Mouse (Mus musculus) forebrain, postnatal 0 days (tissue): Measurements from ENCODE around the gene Fgf12. TPM values are rescaled to one million over a fixed set of nuclear protein-coding genes. Genes with fewer than 3 reads are reported as not detected.
A peak's percentile ranks its signal among the peaks of the same experiment; 100 is the strongest.

Source experiments
- ATAC-seq: fragments of 200-750 bp; cut with Nextera tagmentation; 2 replicates; pipeline ENCODE4 v1.8.0; 2017; ENCODE audit warnings: mild to moderate bottlenecking, moderate library complexity
- DNase-seq: peaks from one replicate; pipeline ENCODE4 v3.0.0-alpha.2; 2015
- H3K27ac ChIP-seq: fragments of 300-500 bp; sonication (generic); 2 replicates; pipeline ENCODE4 v1.5.1; 2014; ENCODE audit warnings: low read depth, mild to moderate bottlenecking, antibody characterized with exemption, low read length, moderate library complexity, mixed read lengths
- H3K27me3 ChIP-seq: fragments of 300-500 bp; sonication (generic); 2 replicates; pipeline ENCODE4 v1.6.1; 2014; ENCODE audit warnings: mild to moderate bottlenecking, low read length, mixed read lengths; ENCODE audit not compliant: insufficient read depth
- H3K36me3 ChIP-seq: fragments of 300-500 bp; sonication (generic); 2 replicates; pipeline ENCODE4 v1.6.1; 2014; ENCODE audit warnings: mild to moderate bottlenecking, moderate library complexity; ENCODE audit not compliant: insufficient read depth
- H3K4me1 ChIP-seq: fragments of 300-500 bp; sonication (generic); 2 replicates; pipeline ENCODE4 v1.6.1; 2014; ENCODE audit warnings: antibody characterized with exemption; ENCODE audit not compliant: insufficient read depth
- H3K4me2 ChIP-seq: fragments of 300-500 bp; sonication (generic); 2 replicates; pipeline ENCODE4 v1.6.1; 2014; ENCODE audit warnings: low read depth, mild to moderate bottlenecking, moderate library complexity
- H3K4me3 ChIP-seq: fragments of 300-500 bp; sonication (generic); 2 replicates; pipeline ENCODE4 v1.5.1; 2014; ENCODE audit warnings: low read depth, low read length, mixed read lengths
- H3K9ac ChIP-seq: fragments of 300-500 bp; sonication (generic); 2 replicates; pipeline ENCODE4 v1.6.1; 2014; ENCODE audit warnings: mild to moderate bottlenecking
- H3K9me3 ChIP-seq: fragments of 300-500 bp; sonication (generic); 2 replicates; pipeline ENCODE4 v1.6.1; 2016; ENCODE audit warnings: low read length
- CTCF ChIP-seq: sonication (generic); IDR thresholded peaks from 2 replicates; pipeline ENCODE4 v1.5.1; 2016; ENCODE audit warnings: antibody characterized with exemption, control low read depth, low read depth
- WGBS: fragments of 180-500 bp; shearing (Covaris S2); extraction: QIAGEN DNeasy Blood & Tissue Kit; methylation state at CpG from one replicate; pipeline ENCODE4 v1.1.7; 2014; 5-methylcytosine and 5-hydroxymethylcytosine counted together
- polyA plus RNA-seq: library from polyadenylated mRNA; unstranded; fragments of >200 nt; fragmentation: Nextera tagmentation; extraction: Ambion mirVana; gene quantifications from 2 replicates; pipeline ENCODE4 v1.2.1, GENCODE M21; 2015
- total RNA-seq: library from RNA; depleted of rRNA; stranded (reverse); fragments of >200 nt; gene quantifications from 2 replicates; pipeline ENCODE4 v1.2.3, GENCODE M21; 2014

Gene Fgf12
- total and polyA plus RNA-seq, 2 experiments from 2014 or later, result 50.1 to 57.4 TPM

DNA sequence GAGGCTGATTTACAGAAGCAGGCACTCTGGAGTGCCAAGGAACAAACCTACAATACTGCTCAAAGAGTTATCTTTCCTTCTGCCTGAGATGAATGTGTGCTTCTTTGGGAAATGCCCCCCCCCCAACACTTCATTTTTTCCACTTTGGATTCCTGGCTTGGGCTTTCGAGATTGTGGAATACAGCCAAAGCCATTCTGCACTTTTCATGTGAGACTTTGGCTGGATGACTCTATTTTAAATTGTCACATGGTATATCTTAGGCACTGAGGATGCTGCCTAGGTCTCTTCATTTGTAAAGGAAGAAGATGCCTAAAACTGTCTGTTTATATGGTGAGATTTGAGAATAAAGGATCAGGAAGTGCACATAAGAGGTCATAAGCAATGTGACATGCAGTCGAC is 402.2 kb downstream of the Fgf12 start:
- WGBS, result 54% methylated on average over 2 of the region's 2 CpGs
- H3K4me3 ChIP-seq, result no peak overlapping the region
- H3K9ac ChIP-seq, result no peak overlapping the region
- no peaks in the 10 kb centered on the region for H3K27me3 ChIP-seq
- ATAC-seq (peak; percentile 29; the same call in 1 of the 2 replicates), DNase-seq (peak; percentile 57)
- H3K4me2 ChIP-seq, result no peak overlapping the region
- H3K27ac ChIP-seq, result no peak overlapping the region
- no peak for TF ChIP-seq CTCF
- no peaks in the 10 kb centered on the region for H3K36me3 ChIP-seq
- H3K9me3 ChIP-seq, result no peaks in the 10 kb centered on the region
- H3K4me1 ChIP-seq, result no peaks in the 10 kb centered on the region

DNA sequence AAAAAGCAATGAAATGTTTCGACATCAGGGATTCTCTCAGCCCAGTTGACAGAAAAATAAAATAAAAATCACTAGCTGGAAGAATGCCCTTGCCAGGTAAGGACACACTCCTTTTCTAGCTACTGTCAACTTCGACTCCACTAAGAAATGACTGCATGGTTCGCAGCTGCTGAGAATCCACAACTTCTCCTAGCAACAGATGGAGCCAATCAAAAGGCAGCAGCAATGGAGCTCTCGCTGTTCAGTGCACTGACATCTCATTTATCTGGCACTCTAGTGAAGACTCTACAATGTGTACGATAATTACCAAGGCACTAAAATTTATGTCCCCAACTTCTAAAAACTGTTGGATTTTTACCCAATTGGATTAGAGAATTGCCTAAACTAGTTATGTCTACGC is 407.5 kb downstream of the Fgf12 start:
- WGBS, result 46% methylated on average over 6 of the region's 6 CpGs
- Histone ChIP-seq H3K4me1 (no peaks in the 10 kb centered on the region), H3K4me2 (no peak overlapping the region), H3K9ac (no peak overlapping the region), H3K27ac (no peak overlapping the region), H3K36me3 (no peaks in the 10 kb centered on the region), H3K9me3 (no peaks in the 10 kb centered on the region), H3K27me3 (no peaks in the 10 kb centered on the region), H3K4me3 (no peak overlapping the region)
- TF ChIP-seq CTCF, result no peak
- DNase-seq, result peak; percentile 73
- peak; percentile 95 for ATAC-seq

DNA sequence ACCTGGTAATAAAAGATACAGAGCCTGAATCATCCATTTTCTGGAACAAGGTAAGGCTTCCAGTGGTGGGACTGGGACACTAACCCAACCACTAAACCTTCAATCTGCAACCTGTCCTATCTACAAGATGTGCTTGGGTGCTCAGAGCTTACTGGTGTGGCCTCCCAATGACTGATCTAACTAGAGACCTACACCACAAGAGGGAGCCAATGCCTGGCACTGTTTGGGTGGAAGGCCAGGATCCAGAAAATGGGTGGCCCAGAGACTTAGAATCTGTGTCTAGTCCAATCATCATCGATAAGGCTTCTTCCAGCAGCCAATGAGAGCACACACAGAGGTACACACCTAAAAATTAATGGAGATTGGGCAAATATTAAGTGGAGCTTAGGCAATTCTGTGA is 414.9 kb downstream of the Fgf12 start:
- DNase-seq, result no peak
- no peak overlapping the region for H3K4me2 ChIP-seq
- H3K4me3 ChIP-seq, result no peak overlapping the region
- no peaks in the 10 kb centered on the region for H3K36me3 ChIP-seq
- H3K27ac ChIP-seq, result no peak overlapping the region
- 81% methylated on average over 1 of the region's 1 CpGs for WGBS
- no peaks in the 10 kb centered on the region for H3K27me3 ChIP-seq
- TF ChIP-seq CTCF, result no peak
- H3K4me1 ChIP-seq, result no peaks in the 10 kb centered on the region
- ATAC-seq, result no peak
- H3K9me3 ChIP-seq, result no peaks in the 10 kb centered on the region
- no peak overlapping the region for H3K9ac ChIP-seq

DNA sequence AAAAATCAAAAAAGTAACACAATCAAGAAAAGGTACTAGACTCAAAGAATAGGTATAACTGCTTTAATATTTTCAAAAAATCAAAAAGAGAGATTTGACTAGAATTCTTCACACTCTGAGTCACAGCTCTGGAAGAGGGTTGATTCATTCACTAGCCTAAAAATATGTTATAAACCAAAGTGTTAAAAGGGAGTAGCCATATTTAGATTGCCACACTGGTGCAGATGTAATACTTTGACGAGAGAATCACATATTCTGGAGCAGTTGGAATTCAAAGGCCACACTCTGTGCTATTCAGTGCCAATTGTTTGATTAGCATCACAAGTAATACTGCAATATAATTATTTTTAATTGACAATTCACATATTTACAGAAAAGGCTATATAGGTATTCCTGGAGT is 416.2 kb downstream of the Fgf12 start:
- Histone ChIP-seq H3K9ac (no peak overlapping the region), H3K36me3 (no peaks in the 10 kb centered on the region), H3K4me1 (no peaks in the 10 kb centered on the region), H3K27me3 (no peaks in the 10 kb centered on the region), H3K27ac (no peak overlapping the region), H3K4me3 (no peak overlapping the region), H3K9me3 (no peaks in the 10 kb centered on the region), H3K4me2 (no peak overlapping the region)
- ATAC-seq (0 out of 2 replicates have a peak, but pooled peaks have one; percentile 16), DNase-seq (no peak)
- WGBS, result 29% methylated on average over 1 of the region's 1 CpGs
- TF ChIP-seq CTCF, result no peak

DNA sequence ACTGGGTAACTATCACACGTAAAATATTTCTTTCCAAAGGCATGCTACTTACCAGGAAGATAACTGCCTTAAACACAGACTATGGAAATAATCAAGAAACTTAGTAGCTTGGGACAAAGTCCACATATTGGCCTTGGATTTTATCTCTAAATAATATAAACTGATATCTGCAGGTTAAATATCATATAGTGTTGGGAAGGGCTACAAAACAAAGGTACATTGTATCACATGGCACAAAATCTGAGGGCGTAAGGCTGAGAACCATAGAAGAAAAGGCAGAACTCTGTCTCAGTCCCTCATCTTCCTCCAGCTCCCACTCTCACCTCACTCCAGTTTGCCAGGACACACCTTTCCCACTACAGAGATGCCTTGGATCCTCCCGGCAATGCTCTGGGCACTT is 417.8 kb downstream of the Fgf12 start:
- H3K9ac ChIP-seq, result no peak overlapping the region
- no peak overlapping the region for H3K4me3 ChIP-seq
- H3K4me1 ChIP-seq, result no peaks in the 10 kb centered on the region
- no peaks in the 10 kb centered on the region for H3K27me3 ChIP-seq
- no peak for TF ChIP-seq CTCF
- H3K4me2 ChIP-seq, result no peak overlapping the region
- no peak overlapping the region for H3K27ac ChIP-seq
- no peaks in the 10 kb centered on the region for H3K36me3 ChIP-seq
- no peak for DNase-seq
- WGBS, result 92% methylated on average over 3 of the region's 3 CpGs
- ATAC-seq, result no peak
- H3K9me3 ChIP-seq, result no peaks in the 10 kb centered on the region

DNA sequence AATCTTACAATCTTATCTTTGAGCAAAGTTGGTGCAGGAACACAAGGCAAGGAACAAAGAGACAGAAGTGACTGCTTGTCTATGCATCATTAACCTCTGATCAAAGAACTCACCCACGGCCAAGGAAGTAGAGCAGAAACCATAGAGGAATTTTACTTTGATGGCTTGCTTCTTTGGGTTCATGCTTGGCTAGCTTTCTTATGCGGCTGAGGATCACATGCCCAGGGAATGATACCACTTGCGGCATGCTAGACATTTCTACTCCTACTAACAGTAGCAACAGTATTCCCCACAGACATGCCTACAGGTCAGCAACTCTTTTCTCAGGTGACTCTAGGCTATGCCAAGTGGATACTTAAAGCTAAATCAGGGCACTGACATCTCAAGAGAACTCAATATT is 429.3 kb downstream of the Fgf12 start:
- Histone ChIP-seq H3K27ac (no peak overlapping the region), H3K9me3 (no peaks in the 10 kb centered on the region), H3K27me3 (no peaks in the 10 kb centered on the region), H3K4me1 (no peaks in the 10 kb centered on the region), H3K4me2 (no peak overlapping the region), H3K9ac (no peak overlapping the region), H3K36me3 (no peaks in the 10 kb centered on the region), H3K4me3 (no peak overlapping the region)
- TF ChIP-seq CTCF, result no peak
- ATAC-seq, result no peak
- 54% methylated on average over 3 of the region's 3 CpGs for WGBS
- DNase-seq, result no peak

DNA sequence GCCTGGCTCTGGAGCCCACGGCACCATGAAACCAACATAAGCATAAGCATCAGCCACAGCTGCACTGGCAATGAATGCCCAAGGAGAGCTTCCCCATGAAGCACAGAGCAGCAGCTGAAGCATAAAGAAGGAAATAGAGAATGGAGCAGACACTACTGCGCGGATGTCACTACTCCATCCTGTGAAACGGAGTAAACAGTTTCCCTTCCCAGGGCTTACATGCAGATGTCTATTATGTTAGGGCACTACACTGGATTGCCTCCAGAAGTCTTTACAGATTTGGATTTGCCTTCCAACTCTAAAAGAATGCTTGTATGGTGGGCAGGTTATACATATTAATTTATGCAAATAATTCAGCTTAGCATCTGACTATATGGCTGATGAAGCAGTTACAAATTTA is 441.2 kb downstream of the Fgf12 start:
- WGBS, result 31% methylated on average over 4 of the region's 4 CpGs
- DNase-seq, result peak; percentile 29

DNA sequence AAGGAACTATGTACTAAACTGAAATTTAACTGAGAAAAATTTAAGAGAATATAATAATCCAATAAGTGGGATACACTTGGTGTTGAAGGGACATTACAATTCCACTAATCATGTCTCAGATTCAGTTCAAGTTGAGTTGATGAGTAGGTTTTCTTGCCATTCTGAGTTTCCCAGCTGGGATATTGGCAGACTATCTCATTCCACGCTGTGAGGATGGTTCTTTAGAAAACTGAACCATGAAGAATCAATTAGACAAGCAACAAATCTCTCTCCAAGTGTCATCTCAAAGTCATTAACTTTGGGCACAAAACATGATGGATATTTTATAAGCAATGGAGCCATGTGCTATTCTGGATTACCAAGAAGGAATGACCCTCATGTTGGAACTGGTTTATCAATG is 449.0 kb downstream of the Fgf12 start:
- no peak overlapping the region for H3K4me3 ChIP-seq
- no peak overlapping the region for H3K4me2 ChIP-seq
- no peaks in the 10 kb centered on the region for H3K36me3 ChIP-seq
- H3K9ac ChIP-seq, result no peak overlapping the region
- no peaks in the 10 kb centered on the region for H3K9me3 ChIP-seq
- 39% methylated on average over 1 of the region's 1 CpGs for WGBS
- ATAC-seq (no peak), DNase-seq (no peak)
- H3K4me1 ChIP-seq, result no peaks in the 10 kb centered on the region
- no peaks in the 10 kb centered on the region for H3K27me3 ChIP-seq
- no peak for TF ChIP-seq CTCF
- H3K27ac ChIP-seq, result no peak overlapping the region

More for the DNA sequence above, 441.2 kb downstream of the Fgf12 start:
- Histone ChIP-seq H3K9me3 (no peaks in the 10 kb centered on the region), H3K27me3 (no peaks in the 10 kb centered on the region), H3K9ac (no peak overlapping the region), H3K4me3 (no peak overlapping the region), H3K27ac (peak overlapping the region; percentile 29), H3K4me1 (no peaks in the 10 kb centered on the region), H3K4me2 (no peak overlapping the region), H3K36me3 (no peaks in the 10 kb centered on the region)
- peak; percentile 78 for ATAC-seq
- no peak for TF ChIP-seq CTCF
